Mouse (Mus musculus): Measurements from ENCODE around the gene Sgsm3.
"Not testable (repeated sequence)": the region's sequence is repeated elsewhere in the genome, so short reads cannot be mapped to it uniquely, and the experiment has no call there.

The Sgsm3 gene

DNA sequence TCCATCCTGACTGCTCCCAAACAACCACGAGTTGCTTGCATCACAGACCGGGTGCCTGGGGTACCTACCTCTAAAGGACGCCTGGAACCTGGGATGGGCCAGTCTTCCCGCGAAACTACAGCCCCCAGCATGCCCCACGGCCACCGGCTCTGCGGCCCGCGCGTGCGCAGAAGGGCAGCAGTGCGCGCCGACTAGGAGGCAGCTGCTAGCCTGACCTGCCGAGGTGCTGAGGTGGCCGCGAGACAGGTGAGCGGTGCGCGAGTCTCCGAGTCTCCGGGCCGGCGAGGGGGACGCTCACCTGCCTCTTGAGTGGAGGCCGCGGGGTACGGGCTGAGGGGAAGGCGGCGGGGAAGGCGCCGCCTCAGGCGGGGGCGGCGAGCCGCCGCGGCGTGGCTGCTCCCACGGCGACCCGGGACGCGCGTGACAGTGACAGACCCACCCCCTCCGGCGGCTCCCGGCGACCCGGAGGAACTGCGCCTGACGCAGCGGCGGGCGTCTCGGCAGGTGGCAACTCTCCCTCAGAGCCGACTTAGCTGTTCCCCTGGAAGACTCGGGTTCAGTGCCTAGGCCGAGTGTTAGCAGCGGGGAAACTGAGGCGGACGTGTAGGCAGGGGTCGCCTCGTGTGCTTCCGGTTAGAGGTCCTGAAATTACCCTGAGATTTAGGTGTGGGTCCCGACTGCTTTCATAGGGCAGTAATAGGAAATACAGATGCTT lies at the start of gene Sgsm3:
Gene Sgsm3, plus strand, starts transcription at position 146 of the 715 bp plus-strand sequence.
- peak; percentile 92 for DNase-seq

DNA sequence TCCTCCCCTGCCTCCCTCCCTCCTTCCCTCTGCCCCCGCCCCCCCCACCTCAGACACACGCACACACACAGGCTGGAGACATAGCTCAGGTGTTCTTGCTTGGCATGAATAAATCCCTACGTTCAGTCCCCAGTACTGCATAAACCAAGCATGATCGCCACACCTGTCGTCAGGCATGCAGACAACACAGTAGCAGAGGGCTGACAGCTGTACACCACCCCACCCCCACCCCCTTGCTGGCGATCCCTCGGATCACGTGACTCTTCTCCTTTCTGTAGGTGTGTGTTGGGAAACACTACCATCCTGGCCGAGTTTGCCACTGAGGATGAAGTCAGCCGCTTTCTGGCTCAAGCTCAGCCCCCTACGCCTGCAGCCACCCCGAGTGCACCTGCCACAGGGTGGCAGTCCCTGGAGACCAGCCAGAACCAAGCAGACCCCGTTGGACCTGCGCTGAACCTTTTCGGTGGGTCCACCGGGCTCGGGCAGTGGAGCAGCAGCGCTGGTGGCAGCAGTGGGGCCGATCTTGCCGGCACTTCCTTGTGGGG lies 48.7 kb upstream of the Sgsm3 start:
- DNase-seq: no peak

DNA sequence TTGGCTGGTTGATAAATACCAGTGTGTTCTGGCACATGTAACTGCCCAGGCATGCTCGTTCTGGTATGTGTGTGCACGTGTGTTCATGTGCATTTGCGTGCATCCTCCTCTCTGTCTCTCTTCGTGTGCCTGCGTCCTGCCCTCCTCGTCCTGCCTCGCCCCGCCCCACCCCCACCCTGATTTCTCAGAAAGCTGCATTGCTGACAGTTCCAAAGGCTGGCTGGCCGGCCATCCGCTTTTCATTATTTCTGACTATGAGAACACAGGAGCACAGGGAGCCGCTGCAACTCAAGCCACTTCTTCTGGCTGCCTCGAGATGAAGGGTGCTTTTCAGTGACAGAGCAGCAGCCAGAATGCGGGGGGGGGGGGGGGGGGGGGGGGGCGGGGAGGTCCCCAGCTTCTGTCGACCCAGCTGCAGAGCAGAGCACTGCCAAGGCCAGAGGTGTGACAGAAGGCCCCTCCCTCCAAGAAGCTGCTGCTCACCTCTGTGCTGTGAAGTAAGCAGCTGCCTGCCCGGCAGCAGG lies 47.5 kb upstream of the Sgsm3 start:
- no peak for DNase-seq

- DNase-seq: not testable (repeated sequence)
Measured at GRCm38 (mm10) chr15:80930676-80931320, 46.8 kb upstream of the Sgsm3 start.

DNA sequence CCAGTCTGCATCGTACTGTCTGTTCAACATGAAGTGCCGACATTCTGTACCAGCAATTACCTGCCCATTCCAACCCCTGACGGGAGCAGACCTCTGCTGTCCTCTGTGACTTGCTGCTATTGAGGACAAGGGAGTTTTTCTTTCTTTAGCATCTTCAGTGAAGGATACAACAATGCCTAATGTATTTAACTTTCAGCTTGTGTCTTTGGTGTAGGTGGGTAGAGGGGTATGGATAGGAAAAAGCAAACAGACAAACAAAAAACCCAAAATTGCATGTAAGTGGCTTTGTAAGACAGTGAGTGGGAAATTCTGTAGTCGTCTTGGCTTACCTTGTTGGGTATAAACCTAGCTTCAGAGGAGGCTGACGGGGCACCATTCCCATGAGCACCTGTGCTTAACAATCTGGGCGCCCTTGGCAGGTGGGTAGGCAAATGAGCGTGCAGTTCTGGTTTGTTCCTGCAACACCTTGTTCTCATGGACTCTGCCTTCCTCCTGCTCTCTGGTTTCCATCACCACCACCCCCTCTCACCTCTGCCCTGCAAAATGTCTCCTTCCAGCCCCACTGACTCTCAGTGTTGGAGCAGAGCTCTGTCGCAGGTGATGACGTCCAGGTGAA lies 46.1 kb upstream of the Sgsm3 start:
- no peak for DNase-seq

DNA sequence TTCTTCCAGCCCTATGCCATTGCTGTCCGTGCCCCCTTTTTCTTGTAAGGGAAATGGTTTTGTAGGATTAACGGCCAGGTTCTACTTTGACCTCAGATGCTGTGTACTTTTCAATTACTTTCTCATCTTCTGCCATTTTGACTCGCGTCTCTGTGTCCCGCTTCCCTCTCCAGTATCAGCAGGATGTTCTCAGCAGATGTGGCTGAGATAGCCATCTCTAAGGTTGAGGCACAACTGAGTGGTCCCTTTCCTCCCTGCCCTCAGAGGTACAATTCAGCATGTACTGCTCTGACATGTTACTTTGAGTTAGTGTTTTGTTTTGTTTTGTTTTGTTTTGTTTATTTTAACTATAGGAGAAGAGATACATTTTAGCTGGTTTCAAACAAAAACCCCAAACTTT lies 42.7 kb upstream of the Sgsm3 start:
- no peak for DNase-seq

GRCm38 (mm10) chr15:80936686-80937085 lies 40.9 kb upstream of the Sgsm3 start:
- peak; percentile 52 for DNase-seq

GRCm38 (mm10) chr15:80938615-80939014 lies 39.0 kb upstream of the Sgsm3 start:
- no peak for DNase-seq

DNA sequence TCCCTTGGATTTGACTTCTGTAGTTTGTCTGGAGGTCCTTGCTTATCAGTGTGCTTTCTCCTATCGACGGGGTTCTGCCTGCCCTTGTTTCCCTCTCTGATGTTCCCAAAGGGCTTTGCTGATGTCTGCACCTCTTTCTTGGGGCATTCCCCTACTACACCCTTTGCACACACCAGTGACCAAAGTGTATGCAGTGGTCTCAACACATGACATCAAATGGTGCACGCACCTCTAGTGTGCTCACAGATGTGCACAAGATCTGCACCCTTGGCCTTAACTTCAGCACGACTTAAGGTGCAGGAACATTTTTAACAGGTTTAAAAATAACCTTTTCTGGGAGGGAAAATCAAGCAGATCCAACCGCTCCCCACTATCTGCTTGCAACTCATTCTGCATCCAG lies 38.2 kb upstream of the Sgsm3 start:
- DNase-seq: no peak

DNA sequence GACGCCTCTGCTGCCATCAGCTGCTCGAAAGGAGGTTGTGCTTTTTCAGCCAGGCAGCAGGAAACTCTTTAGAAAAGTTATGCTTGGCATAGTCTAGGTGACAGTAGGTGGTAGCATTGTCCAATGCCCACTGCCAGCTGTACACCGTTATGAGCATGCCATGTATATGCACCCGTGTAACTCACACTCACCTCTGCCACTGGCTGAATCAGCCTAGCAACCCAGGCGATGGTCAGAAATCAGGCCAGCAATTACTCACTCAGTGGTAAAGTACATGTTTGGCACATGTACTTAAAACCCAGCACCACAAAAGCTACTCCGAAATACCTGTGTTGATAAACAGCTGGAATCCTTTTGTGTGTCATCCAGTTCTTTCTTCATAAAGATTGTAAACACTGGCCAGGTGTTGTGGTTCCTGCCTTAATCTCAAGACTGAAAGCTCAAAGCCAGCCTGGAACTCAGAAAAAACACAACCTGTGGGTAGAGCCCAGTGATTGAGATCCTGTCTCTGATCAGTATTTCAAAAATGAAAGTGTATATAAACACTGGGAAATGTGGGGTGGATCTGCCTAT lies 36.0 kb upstream of the Sgsm3 start:
- DNase-seq: no peak

- DNase-seq: peak; percentile 61
Measured at GRCm38 (mm10) chr15:80945851-80946250, 31.7 kb upstream of the Sgsm3 start.

- peak; percentile 94 for DNase-seq
Measured at GRCm38 (mm10) chr15:80948145-80949135, 29.1 kb upstream of the Sgsm3 start, which contains the start of gene Adsl. Gene Adsl (plus strand): TSS chr15:80948490.

- no peak for DNase-seq
Measured at GRCm38 (mm10) chr15:80949431-80949830, 28.1 kb upstream of the Sgsm3 start.

- DNase-seq: no peak
Measured at GRCm38 (mm10) chr15:80950055-80950454, 27.5 kb upstream of the Sgsm3 start.

DNA sequence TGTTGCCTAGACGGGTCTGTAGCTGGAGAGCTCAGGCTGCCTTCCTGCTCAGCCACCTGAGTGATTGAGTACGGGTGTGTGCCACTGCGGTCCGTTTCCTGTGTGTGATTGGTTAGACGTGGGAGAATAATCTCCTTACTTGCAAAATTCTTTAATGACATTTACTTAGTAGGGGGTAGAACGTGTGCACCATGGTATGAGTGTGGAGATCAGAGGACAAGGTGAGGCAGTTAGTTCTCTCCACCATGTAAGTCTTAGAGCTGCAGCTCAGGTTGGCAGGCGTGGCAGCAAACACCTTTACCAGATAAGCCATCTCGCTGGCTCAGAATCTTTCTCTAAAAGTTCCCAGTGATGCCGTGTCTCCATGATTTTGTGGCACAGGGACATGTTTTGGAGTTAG lies 23.6 kb upstream of the Sgsm3 start:
- no peak for DNase-seq

- DNase-seq: no peak
Measured at GRCm38 (mm10) chr15:80954861-80955260, 22.7 kb upstream of the Sgsm3 start.

- no peak for DNase-seq
Measured at GRCm38 (mm10) chr15:80955836-80956438, 21.6 kb upstream of the Sgsm3 start.

GRCm38 (mm10) chr15:80969371-80969770 lies 8.2 kb upstream of the Sgsm3 start:
- no peak for DNase-seq

- peak; percentile 25 for DNase-seq
Measured at GRCm38 (mm10) chr15:80974311-80974710, 3.3 kb upstream of the Sgsm3 start.

GRCm38 (mm10) chr15:80975666-80976065 lies 1.9 kb upstream of the Sgsm3 start:
- DNase-seq: no peak

DNA sequence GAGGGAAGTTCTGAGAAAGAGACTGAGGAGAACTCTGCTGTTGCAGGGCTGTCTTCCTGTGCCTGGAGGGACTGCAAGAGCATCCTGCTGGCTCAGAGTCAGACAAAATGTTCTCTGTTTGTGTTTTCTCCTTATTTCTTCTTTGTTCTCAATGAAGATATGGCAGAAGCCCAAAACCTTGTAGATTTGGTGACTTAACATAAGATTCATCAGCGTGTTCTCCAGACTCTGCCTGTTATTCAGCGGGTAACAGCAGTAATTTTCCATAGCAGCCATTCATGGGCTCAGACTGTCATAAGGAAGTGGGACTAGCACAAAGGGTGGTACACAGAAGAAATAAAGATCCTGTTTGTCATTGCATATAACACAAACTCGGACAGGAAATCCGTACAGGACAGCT lies 2.0 kb downstream of the Sgsm3 start:
- DNase-seq: no peak
